Comparison of ENCODE assay signal across 8 mouse cellular contexts in genomic region chr9:22388401-22388980, GRCm38 (mm10). TPM values are rescaled to one million over a fixed set of nuclear protein-coding genes. Genes with fewer than 3 reads are reported as not detected.
A peak's percentile ranks its signal among the peaks of the same experiment; 100 is the strongest.
DNase-seq lines count a peak whose midpoint lies in the region; ATAC-seq lines count a peak whose summit lies in the region.

No protein-coding gene starts in this region.

- DNase-seq in kidney, adult 9 months, result no peak
- peak; percentile 34 for DNase-seq in MN1 (ENCODE audit: low spot score)
- peak; percentile 57 for DNase-seq in embryonic facial prominence, embryonic 14.5 days (ENCODE audit: low spot score)
- peak; percentile 60 for DNase-seq in hindbrain, embryonic 14.5 days (ENCODE audit: low spot score)
- peak; percentile 82 for DNase-seq in yolk sac, embryonic 10.5 days (ENCODE audit: low spot score)
- DNase-seq in cerebellum, adult 9-10 months, result no peak

- H3K4me1 ChIP-seq in kidney, embryonic 16.5 days (ENCODE audit: insufficient read depth, low read length), result peaks cover 18% of the 10 kb centered on the region; the same call in 1 of the 2 replicates
- peaks cover 14% of the 10 kb centered on the region; the same call in 1 of the 2 replicates for H3K4me1 ChIP-seq in embryonic facial prominence, embryonic 14.5 days (ENCODE audit: control insufficient read depth, insufficient read depth, low read length)
- H3K4me1 ChIP-seq in hindbrain, embryonic 14.5 days (replicated peaks; ENCODE audit: control insufficient read depth, insufficient read depth, low read length), result peaks cover 4% of the 10 kb centered on the region; the same call in 1 of the 2 replicates

- H3K4me3 ChIP-seq in kidney, embryonic 16.5 days (ENCODE audit: low read length), result peak overlapping the region; percentile 96
- H3K4me3 ChIP-seq in embryonic facial prominence, embryonic 14.5 days (ENCODE audit: low read depth, low read length), result peak overlapping the region; percentile 94
- H3K4me3 ChIP-seq in hindbrain, embryonic 14.5 days (replicated peaks; ENCODE audit: low read length), result peak overlapping the region; percentile 60

- H3K27ac ChIP-seq in kidney, embryonic 16.5 days (ENCODE audit: low read length), result peak overlapping the region; percentile 96
- peak overlapping the region; percentile 89 for H3K27ac ChIP-seq in embryonic facial prominence, embryonic 14.5 days (replicated peaks; ENCODE audit: low read depth, low read length)
- peak overlapping the region; percentile 62 for H3K27ac ChIP-seq in hindbrain, embryonic 14.5 days

- peak overlapping the region; percentile 87 for H3K9ac ChIP-seq in kidney, embryonic 16.5 days (replicated peaks; ENCODE audit: low read length)
- peak overlapping the region; percentile 88 for H3K9ac ChIP-seq in embryonic facial prominence, embryonic 14.5 days (ENCODE audit: low read depth, low read length)
- peak overlapping the region; percentile 90 for H3K9ac ChIP-seq in hindbrain, embryonic 14.5 days

- peak; percentile 76 for ATAC-seq in kidney, embryonic 16.5 days (ENCODE audit: low FRiP score, low TSS enrichment)
- peak; percentile 84 for ATAC-seq in embryonic facial prominence, embryonic 14.5 days (ENCODE audit: low read depth)
- no peak; the same call in 1 of the 2 replicates for ATAC-seq in hindbrain, embryonic 14.5 days (ENCODE audit: low FRiP score)
- ATAC-seq in megakaryocyte, adult 5-6 weeks (ENCODE audit: poor library complexity, severe bottlenecking), result peak; percentile 14

- no peaks in the 10 kb centered on the region for H3K27me3 ChIP-seq in kidney, embryonic 16.5 days (ENCODE audit: insufficient read depth, low read length)
- H3K27me3 ChIP-seq in embryonic facial prominence, embryonic 14.5 days (replicated peaks; ENCODE audit: control insufficient read depth, insufficient read depth, low read length), result no peaks in the 10 kb centered on the region
- H3K27me3 ChIP-seq in hindbrain, embryonic 14.5 days (ENCODE audit: control insufficient read depth, insufficient read depth, low read length), result no peaks in the 10 kb centered on the region

- WGBS in kidney, embryonic 16.5 days, result under 1% methylated on average over 41 of the region's 41 CpGs
- WGBS in embryonic facial prominence, embryonic 14.5 days, result 0% methylated on average over 12 of the region's 41 CpGs
- WGBS in hindbrain, embryonic 14.5 days, result under 1% methylated on average over 41 of the region's 41 CpGs

- no peaks in the 10 kb centered on the region for H3K36me3 ChIP-seq in kidney, embryonic 16.5 days (ENCODE audit: insufficient read depth, low read length)
- H3K36me3 ChIP-seq in embryonic facial prominence, embryonic 14.5 days (ENCODE audit: control insufficient read depth, insufficient read depth, low read length), result no peaks in the 10 kb centered on the region
- H3K36me3 ChIP-seq in hindbrain, embryonic 14.5 days (replicated peaks; ENCODE audit: control insufficient read depth, insufficient read depth), result no peaks in the 10 kb centered on the region

- no peaks in the 10 kb centered on the region for H3K9me3 ChIP-seq in kidney, embryonic 16.5 days (ENCODE audit: low read length)
- H3K9me3 ChIP-seq in embryonic facial prominence, embryonic 14.5 days (ENCODE audit: control insufficient read depth, low read length), result no peaks in the 10 kb centered on the region
- no peaks in the 10 kb centered on the region for H3K9me3 ChIP-seq in hindbrain, embryonic 14.5 days (ENCODE audit: control insufficient read depth, low read length)

- H3K4me2 ChIP-seq in kidney, embryonic 16.5 days (replicated peaks; ENCODE audit: low read depth, low read length), result peak overlapping the region; percentile 92
- peak overlapping the region; percentile 79 for H3K4me2 ChIP-seq in embryonic facial prominence, embryonic 14.5 days (ENCODE audit: low read depth, low read length)
- H3K4me2 ChIP-seq in hindbrain, embryonic 14.5 days (replicated peaks), result peak overlapping the region; percentile 86

RNA-seq across cellular contexts. Expression of gene Anln, which starts 0.5 kb away (rescaled TPM):
- polyA plus RNA-seq in kidney, embryonic 16.5 days (2015; fragmentation: Nextera tagmentation; extraction: Ambion mirVana), result 45.9 and 48.1 TPM in 2 replicates
- 38.7 and 46.2 TPM in 2 replicates for polyA plus RNA-seq in embryonic facial prominence, embryonic 14.5 days (2014; fragmentation: Nextera tagmentation; extraction: Ambion mirVana)
- polyA plus RNA-seq in hindbrain, embryonic 14.5 days (2014; fragmentation: Nextera tagmentation; extraction: Ambion mirVana), result 6.4 and 6.6 TPM in 2 replicates
- total RNA-seq in megakaryocyte, adult 5-6 weeks (2015), result 100 and 102 TPM in 2 replicates
- 73.3 and 81.7 TPM in 2 replicates for total RNA-seq in megakaryocyte, adult 5-6 weeks (2017)

RNA-seq across cellular contexts. Expression of gene 9530077C05Rik, which starts 22.8 kb away (rescaled TPM):
- 4.3 and 4.8 TPM in 2 replicates for polyA plus RNA-seq in kidney, embryonic 16.5 days (2015; fragmentation: Nextera tagmentation; extraction: Ambion mirVana)
- 4.9 and 5.1 TPM in 2 replicates for polyA plus RNA-seq in embryonic facial prominence, embryonic 14.5 days (2014; fragmentation: Nextera tagmentation; extraction: Ambion mirVana)
- polyA plus RNA-seq in hindbrain, embryonic 14.5 days (2014; fragmentation: Nextera tagmentation; extraction: Ambion mirVana), result 11.8 and 14.9 TPM in 2 replicates
- total RNA-seq in megakaryocyte, adult 5-6 weeks (2015), result 2.2 and 2.7 TPM in 2 replicates
- total RNA-seq in megakaryocyte, adult 5-6 weeks (2017), result 3.4 and 5.8 TPM in 2 replicates

Comparison
In these comparisons a context has a peak if more than half of its experiments do, and no peak if none do; other contexts are left out.
1. DNase-seq: peak in MN1 (single experiment), embryonic facial prominence, embryonic 14.5 days (single experiment), hindbrain, embryonic 14.5 days (single experiment) and yolk sac, embryonic 10.5 days (single experiment); none in kidney, adult 9 months (single experiment) and cerebellum, adult 9-10 months (single experiment).
2. Peak in every context shown above with its lines, with median percentiles within 50 percentile points of each other: H3K27ac ChIP-seq, H3K4me2 ChIP-seq, H3K4me3 ChIP-seq and H3K9ac ChIP-seq.